Mouse (Mus musculus) E14TG2a.4 (cell line): ENCODE measurements at regions not wholly inside any gene's neighbourhood (a gene's known extent, or its start where the extent isn't known, plus 50 kb on each side); places are given as distances from the start of the nearest gene placed in this dataset.

Source experiments
- CTCF ChIP-seq: conservative IDR thresholded peaks from 2 replicates; pipeline ENCODE4 v1.5.1; 2014; ENCODE audit warnings: low read length
- NANOG ChIP-seq: IDR thresholded peaks from 2 replicates; pipeline ENCODE4 v1.6.1; 2014; ENCODE audit warnings: borderline replicate concordance, low read length, mixed read lengths
- POU5F1 ChIP-seq: IDR thresholded peaks from 2 replicates; pipeline ENCODE4 v1.6.1; 2014; ENCODE audit warnings: low read length, borderline replicate concordance

DNA sequence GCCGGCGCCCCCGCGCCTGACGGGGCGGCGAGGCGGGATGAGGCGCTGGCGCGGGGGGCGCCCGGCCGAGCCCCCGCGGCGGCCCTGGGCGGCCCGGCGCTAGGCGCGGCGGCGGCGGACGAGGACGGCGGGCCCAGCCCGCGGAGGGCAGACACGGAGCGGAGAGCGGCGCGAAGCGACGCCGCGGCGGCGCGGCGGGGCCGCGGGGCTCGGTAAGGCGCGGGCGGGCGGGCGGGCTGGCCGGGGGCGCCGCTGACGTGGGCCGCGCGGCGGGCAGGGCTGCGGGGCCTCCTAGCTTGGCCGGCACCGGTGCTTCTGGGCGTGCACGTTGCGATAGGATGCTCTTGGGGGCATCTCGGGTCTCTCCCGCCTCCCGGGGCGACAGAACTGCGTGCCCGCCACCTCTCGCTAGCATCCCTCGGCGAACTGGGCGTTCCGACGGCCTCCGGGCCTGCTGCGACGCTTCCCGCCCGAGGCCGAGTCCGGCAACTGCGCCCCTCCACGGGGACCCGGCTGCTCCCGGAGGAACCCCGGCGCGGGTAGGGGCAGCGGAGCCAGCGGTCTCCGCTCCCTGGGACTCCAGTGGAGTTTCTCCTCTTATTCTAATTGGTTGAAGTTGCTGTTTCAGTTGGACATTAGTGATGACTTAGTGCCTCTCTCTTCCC, 83.3 kb upstream of the Arhgap32 start:
- TF ChIP-seq CTCF (no peak), POU5F1 (no peak), NANOG (no peak)
